Mouse (Mus musculus): ENCODE data around the gene Alpi. TPM values are rescaled to one million over a fixed set of nuclear protein-coding genes. Genes with fewer than 3 reads are reported as not detected.

Alpi gene
- polyA plus RNA-seq, 1 experiment from 2014 or later, result not detected

DNA sequence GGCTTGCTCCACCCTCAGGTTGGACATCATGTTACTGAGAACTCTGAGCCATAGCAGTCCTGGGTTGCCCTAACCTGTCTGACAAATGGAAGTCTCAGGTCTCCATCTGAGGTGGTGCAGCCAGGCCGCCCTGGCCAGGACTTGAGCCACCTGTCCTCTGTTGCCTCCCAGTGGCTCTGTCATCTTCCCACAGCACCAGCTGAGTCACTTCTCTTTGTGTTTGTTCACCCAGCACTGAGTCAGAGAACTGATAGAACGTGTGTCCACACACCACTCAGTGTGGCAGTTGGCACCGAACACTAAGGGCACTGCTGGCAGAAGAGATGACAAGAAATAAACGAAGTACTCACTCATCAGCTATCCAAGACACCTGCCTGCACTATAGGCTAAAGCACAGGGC is 50.0 kb downstream of the Alpi start:
- Histone ChIP-seq H3K9me3 (ENCODE audit: low read length) (no peaks in the 10 kb centered on the region), H3K27me3 (ENCODE audit: insufficient read depth, low read length) (no peaks in the 10 kb centered on the region), H3K9ac (replicated peaks) (no peak overlapping the region), H3K27ac (ENCODE audit: low read depth) (no peak overlapping the region), H3K4me2 (ENCODE audit: low read depth, low read length) (no peak overlapping the region), H3K4me3 (ENCODE audit: low read depth, low read length) (no peak overlapping the region), H3K36me3 (replicated peaks; ENCODE audit: insufficient read depth, low read length) (peaks cover 3% of the 10 kb centered on the region), H3K4me1 (ENCODE audit: insufficient read depth) (no peaks in the 10 kb centered on the region)
- no peak for DNase-seq
- no peak for ATAC-seq
- WGBS (ENCODE audit: insufficient replicate concordance), result 78% methylated on average over 4 of the region's 4 CpGs
- TF ChIP-seq CTCF (IDR thresholded peaks at IDR 0.05; ENCODE audit: low read depth) (no peak), EP300 (IDR thresholded peaks at IDR 0.05; ENCODE audit: low read depth) (no peak)

DNA sequence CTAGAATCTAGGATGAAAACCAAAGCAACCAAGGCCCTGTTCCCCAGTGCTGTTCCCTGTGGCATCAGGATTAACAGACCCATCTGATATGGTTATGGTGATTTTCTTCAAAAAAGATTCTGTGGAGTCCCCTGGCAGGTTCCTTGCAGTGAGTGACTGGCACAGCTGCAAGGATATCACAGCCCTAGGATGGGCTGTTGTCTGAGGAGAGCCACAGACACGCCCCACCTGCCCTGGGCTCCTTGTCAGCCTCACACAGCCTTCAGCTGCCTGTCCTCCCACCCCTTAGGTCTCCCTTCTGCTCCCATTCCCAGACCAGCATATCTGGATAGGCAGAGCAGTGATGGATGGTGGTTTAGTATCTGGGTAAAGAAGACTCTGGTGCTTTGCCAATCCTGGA is 50.7 kb downstream of the Alpi start:
- DNase-seq (no peak), ATAC-seq (no peak)
- no peak overlapping the region for H3K4me2 ChIP-seq (ENCODE audit: low read depth, low read length)
- H3K36me3 ChIP-seq (replicated peaks; ENCODE audit: insufficient read depth, low read length), result peaks cover 3% of the 10 kb centered on the region
- no peak overlapping the region for H3K9ac ChIP-seq (replicated peaks)
- H3K9me3 ChIP-seq (ENCODE audit: low read length), result no peaks in the 10 kb centered on the region
- H3K27me3 ChIP-seq (ENCODE audit: insufficient read depth, low read length), result no peaks in the 10 kb centered on the region
- no peak overlapping the region for H3K27ac ChIP-seq (ENCODE audit: low read depth)
- WGBS (ENCODE audit: insufficient replicate concordance), result 75% methylated on average over 1 of the region's 1 CpGs
- H3K4me3 ChIP-seq (ENCODE audit: low read depth, low read length), result no peak overlapping the region
- no peak for TF ChIP-seq EP300 (IDR thresholded peaks at IDR 0.05; ENCODE audit: low read depth)
- TF ChIP-seq CTCF (IDR thresholded peaks at IDR 0.05; ENCODE audit: low read depth), result no peak
- no peaks in the 10 kb centered on the region for H3K4me1 ChIP-seq (ENCODE audit: insufficient read depth)

GRCm38 (mm10) chr1:87050072-87050471 is 51.3 kb downstream of the Alpi start:
- H3K9ac ChIP-seq (replicated peaks), result no peak overlapping the region
- no peak overlapping the region for H3K27ac ChIP-seq (ENCODE audit: low read depth)
- H3K4me3 ChIP-seq (ENCODE audit: low read depth, low read length), result no peak overlapping the region
- WGBS (ENCODE audit: insufficient replicate concordance), result 77% methylated on average over 3 of the region's 3 CpGs
- no peak overlapping the region for H3K4me2 ChIP-seq (ENCODE audit: low read depth, low read length)
- DNase-seq (no peak), ATAC-seq (no peak)
- peaks cover 3% of the 10 kb centered on the region for H3K36me3 ChIP-seq (replicated peaks; ENCODE audit: insufficient read depth, low read length)
- H3K4me1 ChIP-seq (ENCODE audit: insufficient read depth), result no peaks in the 10 kb centered on the region
- no peaks in the 10 kb centered on the region for H3K9me3 ChIP-seq (ENCODE audit: low read length)
- no peaks in the 10 kb centered on the region for H3K27me3 ChIP-seq (ENCODE audit: insufficient read depth, low read length)
- TF ChIP-seq CTCF (IDR thresholded peaks at IDR 0.05; ENCODE audit: low read depth) (no peak), EP300 (IDR thresholded peaks at IDR 0.05; ENCODE audit: low read depth) (no peak)

Other genes starting within 250 kb of the Alpi start
- not detected in 2 replicates for gene Alppl2, start 11.7 kb downstream of the Alpi start, polyA plus RNA-seq (2015; fragmentation: Nextera tagmentation; extraction: Ambion mirVana)
- not detected in 2 replicates for gene Akp3, start 23.4 kb upstream of the Alpi start, polyA plus RNA-seq (2015; fragmentation: Nextera tagmentation; extraction: Ambion mirVana)
- gene Ecel1, start 54.9 kb upstream of the Alpi start, polyA plus RNA-seq (2015; fragmentation: Nextera tagmentation; extraction: Ambion mirVana), result 0.16 and 0.32 TPM in 2 replicates
- gene Prss56, start 81.7 kb upstream of the Alpi start, polyA plus RNA-seq (2015; fragmentation: Nextera tagmentation; extraction: Ambion mirVana), result not detected in 2 replicates
- 0.04 TPM in 1 of 2 replicates, not detected in the other for gene Chrnd, start 89.0 kb upstream of the Alpi start, polyA plus RNA-seq (2015; fragmentation: Nextera tagmentation; extraction: Ambion mirVana)
- gene Chrng, start 103.1 kb upstream of the Alpi start, polyA plus RNA-seq (2015; fragmentation: Nextera tagmentation; extraction: Ambion mirVana), result 0.19 TPM in 1 of 2 replicates, not detected in the other
- gene Eif4e2, start 112.3 kb upstream of the Alpi start, polyA plus RNA-seq (2015; fragmentation: Nextera tagmentation; extraction: Ambion mirVana), result 84.7 and 91.7 TPM in 2 replicates
- gene Efhd1, start 162.8 kb upstream of the Alpi start, polyA plus RNA-seq (2015; fragmentation: Nextera tagmentation; extraction: Ambion mirVana), result 0.24 and 0.26 TPM in 2 replicates
- gene Gigyf2, start 225.4 kb upstream of the Alpi start, polyA plus RNA-seq (2015; fragmentation: Nextera tagmentation; extraction: Ambion mirVana), result 12.1 and 13.3 TPM in 2 replicates

Measured in liver, postnatal 0 days (tissue).